Mouse (Mus musculus): ENCODE data around the gene Jsrp1.

DNA sequence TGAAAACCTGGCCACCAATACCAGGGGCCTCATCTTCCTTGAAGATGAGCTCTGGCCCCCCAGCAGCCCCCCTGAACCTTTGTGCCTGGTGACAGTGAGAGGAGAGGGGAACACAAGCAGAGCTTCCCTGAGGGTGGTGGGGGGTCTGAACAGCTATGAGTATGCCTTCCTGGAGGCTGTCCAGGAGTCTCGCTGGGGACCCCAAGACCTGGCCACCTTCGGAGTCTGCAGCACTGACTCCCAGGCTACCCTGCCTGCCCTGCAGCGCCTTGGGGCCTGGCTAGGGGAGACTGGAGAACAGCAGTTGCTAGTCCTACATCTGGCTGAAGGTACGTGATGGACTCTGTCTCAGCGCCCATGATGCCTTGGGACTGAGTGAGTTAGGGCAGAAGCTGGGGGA is 8.0 kb downstream of the Jsrp1 start:
- TF ChIP-seq CTCF (IDR thresholded peaks at IDR 0.05; ENCODE audit: low read depth) (no peak), EP300 (IDR thresholded peaks at IDR 0.05; ENCODE audit: low read depth) (no peak)

Measured in liver, postnatal 0 days (tissue).